Mouse (Mus musculus) embryo, embryonic 11.5 days (tissue): ENCODE data around the gene D7Ertd443e.

Source experiments
- DNase-seq: peaks from one replicate; pipeline ENCODE4 v3.0.0-alpha.2; 2012; ENCODE audit warnings: low read depth, low spot score

Gene D7Ertd443e

DNA sequence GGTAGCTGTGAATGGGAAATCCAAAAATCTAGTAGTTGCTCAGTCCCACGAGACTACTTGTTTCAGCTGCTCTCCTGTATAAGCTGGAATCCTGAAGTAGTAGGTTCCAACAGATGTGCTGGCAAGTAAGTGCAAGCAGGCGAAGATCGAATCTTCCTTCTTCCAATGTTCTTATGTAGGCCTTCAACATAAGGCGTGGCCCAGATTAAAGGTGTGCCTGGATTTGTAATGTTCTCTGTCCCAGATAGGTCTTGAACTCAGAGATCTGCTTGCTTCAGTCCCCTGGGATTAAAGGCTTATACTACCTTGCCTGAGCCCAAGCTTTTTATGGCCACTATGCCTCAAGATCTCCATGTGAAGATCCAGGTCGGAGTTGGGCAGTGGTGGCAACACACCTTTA is at the start of gene D7Ertd443e:
D7Ertd443e (minus strand) TSS at position 101 of the 400 bp plus-strand sequence.
- DNase-seq, result no peak

DNA sequence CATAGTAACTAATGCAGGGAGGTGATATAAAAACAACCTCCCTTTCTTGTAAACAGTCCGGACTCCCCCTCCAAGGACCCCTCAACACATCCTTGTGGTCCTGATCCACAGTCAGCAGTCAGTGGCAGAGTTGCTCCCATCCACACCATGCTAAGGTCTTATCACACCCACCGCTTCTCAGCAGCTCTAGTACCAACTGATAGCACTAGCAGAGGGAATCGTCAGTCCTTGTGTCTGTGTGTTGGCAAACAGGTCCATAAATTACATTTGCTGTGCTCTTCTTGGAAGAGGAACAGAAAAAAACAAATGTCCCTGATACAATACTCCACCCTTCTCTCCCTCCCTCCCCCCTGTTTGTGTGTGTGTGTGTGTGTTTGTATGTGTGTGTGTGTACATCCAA is 46.2 kb upstream of the D7Ertd443e start:
- DNase-seq, result no peak

DNA sequence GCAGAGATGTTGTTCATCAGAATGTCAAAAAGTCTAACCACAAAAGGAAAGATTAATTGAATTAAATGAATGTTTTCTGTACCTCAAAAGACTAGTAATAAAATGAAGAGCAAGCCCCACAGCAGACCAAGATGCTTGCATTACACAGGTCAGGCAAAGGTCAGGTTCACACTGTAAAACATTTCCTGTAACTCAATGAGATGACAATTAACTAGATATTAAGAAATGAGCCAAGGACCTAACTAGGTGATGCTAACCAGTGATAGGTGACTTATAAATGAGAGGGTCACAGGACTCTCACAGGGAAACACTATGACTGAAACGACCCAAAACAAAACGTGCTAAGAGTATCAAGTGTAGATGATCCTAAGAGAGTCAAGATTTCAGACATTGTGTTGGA is 43.2 kb upstream of the D7Ertd443e start:
- DNase-seq, result no peak

DNA sequence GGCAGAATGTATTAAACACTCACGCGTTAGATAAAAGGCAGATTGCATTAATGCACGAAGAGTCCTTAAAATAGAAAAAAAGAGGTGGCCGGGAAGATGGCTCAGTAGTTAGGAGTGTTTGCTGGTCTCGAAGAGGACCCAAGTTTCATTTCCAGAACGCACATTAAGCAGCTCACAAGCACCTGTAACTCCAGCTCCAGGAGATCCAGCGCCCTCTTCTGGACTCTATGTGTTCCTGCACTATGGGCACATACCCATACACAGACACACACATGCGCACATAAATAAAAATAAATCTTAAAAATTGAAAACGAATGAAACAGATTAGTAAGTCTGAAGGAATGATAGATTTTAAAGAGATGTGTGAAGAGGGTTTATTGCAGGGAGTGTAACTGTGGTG is 29.6 kb upstream of the D7Ertd443e start:
- no peak for DNase-seq

DNA sequence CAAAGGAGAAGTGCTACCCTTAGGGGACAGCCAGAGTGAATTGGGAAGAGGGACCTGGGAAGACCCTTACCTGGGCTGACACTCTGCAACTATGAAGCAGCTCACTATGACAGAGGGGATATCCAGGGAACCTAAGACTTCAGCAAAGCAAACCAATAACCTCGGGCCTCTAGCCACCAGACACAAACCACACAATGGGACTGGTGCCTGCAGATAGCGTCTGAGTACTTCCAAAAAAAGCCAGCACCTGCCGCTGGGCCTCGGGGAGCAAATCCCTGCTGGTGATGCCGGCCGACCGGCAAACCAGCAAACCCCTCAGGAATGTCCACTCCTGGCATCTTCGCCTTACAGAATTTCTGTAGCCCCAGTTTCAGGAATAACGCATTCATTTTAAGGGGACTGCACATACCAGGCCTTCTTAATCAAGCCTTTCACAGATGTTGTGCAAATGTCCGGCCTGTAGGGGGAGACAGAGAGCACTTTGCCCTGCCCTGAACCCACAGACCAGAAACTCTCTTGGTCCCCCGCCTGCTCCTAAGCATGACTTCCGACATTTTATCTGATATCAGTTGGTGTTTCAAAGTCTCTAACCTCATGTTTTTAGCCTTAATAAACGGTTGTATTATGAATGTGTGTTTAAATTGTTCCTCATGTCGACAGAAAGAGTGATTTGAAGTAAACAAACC is 28.7 kb upstream of the D7Ertd443e start:
- no peak for DNase-seq

DNA sequence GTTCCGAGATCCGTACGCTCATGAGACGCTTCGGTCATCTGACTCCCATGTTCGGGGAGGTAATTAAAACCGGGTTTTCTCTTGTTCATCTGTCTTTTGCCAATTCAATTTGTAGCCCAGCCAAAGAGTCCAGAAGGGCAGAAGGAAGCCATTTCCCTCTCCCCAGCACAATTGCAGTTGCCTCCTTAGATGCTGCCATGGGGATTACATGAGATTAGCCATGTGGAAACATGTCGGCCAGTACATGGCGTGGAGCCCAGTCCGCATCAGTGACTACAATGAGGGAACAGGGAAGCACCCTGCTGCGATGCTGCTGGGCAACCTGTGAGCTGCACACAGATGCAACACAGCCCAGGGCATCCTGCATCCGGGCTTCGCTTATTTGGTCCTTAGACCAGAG is 23.2 kb upstream of the D7Ertd443e start:
- DNase-seq, result no peak

DNA sequence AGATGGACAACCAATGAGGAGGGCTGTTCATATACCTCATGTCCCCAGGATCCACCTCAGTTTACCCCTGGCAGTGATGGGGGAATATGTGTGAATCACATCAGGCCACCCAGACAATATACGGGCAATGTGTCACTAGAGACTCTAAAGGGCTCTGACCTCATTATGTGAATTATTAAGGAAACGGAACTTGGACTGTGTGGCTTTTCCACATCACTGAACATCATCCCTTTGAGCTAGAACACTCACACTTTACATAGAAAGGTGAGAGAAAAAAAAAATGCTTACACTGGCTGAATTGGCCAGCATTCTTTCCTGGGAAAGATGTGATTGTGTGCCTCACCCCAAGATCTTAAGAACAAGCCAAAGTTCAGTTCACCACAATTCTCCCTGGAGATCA is 15.3 kb upstream of the D7Ertd443e start:
- no peak for DNase-seq

DNA sequence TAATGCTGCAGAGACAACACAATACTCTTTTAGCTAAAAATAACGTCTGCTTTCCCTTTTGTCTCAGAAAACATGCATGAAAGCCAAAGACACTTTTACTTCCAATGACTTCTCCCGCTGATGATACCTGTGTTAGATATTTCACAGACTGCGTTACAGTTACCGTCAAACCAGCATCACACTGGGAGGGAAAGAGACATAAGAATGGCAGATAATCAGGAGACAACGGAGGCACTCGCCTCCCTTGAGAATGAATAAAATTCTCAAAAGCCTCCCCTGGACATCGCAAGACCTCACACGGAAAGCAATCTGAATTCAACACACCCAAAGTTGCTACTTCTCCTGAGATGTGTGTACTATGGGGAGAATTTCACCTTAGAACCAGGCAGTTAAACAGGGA is 11.3 kb upstream of the D7Ertd443e start:
- no peak for DNase-seq

DNA sequence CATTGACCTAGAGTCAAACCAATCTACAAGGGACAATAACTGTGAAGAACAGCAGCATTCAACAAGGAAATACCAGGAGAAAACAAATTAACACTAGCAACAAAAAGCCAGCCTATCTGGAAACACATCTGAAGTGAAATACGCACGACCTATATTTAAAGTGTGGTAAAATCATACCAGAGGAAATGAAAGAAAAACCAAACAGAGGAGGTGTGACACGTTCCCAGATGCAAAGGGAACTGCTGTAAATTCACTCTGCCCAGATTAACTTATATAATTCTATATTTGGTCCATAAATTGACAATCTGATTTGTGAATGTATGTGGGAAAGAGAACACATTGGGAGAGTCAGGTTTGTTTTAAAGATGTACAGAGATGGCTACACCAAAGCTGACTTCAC is 2.7 kb downstream of the D7Ertd443e start:
- no peak for DNase-seq

DNA sequence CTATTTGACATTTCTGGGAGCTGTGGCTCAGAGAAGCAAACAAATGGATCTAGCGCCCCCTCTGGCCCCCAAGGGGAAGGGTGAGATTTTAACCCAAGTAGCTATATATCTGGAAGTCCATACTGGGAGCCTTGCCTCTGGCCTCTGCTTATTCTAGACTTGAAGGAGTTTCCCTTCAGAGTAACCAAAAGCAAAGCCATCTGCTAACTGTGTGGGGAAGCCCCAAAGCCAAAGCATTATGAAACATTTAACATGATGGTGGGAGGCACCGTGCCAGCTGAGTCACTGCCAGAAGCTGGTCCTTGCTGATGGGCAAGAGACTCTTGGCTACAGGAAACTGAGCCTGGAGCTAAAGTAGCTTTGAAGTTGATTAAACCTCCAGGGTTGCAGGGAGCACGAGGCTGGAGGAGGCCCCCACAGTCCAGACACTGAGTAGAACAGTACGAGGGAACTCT is 4.0 kb downstream of the D7Ertd443e start:
- no peak for DNase-seq

DNA sequence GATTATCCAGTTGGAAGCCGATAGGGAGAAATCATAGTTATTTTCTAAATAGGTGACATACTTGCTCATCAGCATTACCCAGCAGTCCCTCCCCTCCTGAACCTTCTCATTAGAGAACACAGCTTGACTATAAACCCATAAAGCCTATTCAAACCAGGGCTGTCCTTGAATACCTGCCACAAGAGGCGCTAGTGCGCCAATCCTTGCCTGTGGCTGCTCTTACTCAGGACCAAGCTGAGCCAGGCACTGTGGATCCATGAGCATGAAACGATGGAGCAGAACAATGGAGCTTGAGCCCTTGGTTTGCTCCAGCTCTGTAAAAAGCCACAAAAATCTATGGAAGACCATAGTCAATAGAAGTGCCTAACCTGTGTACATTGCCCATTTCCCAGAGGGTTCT is 7.2 kb downstream of the D7Ertd443e start:
- DNase-seq, result peak; percentile 45

DNA sequence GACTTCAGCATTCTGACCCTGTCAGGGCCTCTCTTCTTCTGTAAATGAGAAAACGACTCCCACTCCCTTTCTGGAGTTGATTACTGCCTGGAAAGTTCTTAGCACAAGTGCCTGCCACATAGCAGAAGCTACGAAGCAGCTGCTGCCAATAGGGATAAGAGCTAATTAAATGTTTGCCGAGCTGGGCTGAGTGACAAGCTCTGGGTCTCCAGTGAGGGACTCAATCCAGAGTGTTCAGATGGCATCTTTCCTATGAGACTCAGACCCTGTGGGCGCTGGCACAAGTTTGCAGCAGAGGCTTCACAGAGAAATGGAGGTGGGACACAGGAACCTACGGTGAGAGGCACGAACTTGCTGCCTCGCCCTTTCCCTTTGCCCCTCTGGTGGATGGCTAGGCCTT is 8.7 kb downstream of the D7Ertd443e start:
- DNase-seq, result no peak

DNA sequence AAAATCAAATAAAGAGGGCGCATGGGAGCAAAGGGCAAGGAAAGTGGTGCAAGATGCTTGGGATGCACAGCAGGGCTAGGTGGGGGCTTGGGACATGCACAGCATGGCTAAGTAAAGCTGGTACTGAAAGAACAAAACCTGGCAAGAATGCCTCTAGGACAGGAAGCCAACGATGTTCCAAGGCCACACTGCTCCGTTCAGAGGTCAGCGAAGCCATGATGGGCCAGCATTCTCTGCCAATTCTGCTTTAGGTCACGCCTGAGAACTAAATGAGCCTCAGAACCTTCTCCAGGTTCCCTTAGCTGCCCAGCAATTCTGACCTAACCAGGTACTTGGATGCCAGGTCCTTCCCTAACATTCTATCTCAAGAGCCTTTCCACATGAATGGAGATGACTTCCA is 13.2 kb downstream of the D7Ertd443e start:
- no peak for DNase-seq

DNA sequence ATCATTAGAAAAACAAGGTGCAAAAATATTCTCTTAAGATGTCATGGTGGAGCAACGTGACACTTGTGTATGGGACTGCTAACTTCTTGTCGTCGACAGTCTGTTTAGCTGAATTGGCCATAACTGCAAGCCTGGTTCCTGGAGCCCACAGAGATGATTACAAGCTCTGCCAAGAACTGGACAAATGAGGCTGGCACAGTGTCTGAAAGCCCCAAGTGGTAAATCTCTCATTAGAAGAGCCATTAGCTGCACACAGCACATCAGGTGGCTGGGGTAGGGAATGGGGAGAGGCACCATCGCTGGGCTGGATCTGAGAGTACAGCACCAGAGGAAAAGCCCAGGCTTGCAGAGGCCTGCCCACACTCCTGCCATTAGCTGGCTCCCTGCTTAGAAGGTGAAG is 16.2 kb downstream of the D7Ertd443e start:
- DNase-seq, result no peak

DNA sequence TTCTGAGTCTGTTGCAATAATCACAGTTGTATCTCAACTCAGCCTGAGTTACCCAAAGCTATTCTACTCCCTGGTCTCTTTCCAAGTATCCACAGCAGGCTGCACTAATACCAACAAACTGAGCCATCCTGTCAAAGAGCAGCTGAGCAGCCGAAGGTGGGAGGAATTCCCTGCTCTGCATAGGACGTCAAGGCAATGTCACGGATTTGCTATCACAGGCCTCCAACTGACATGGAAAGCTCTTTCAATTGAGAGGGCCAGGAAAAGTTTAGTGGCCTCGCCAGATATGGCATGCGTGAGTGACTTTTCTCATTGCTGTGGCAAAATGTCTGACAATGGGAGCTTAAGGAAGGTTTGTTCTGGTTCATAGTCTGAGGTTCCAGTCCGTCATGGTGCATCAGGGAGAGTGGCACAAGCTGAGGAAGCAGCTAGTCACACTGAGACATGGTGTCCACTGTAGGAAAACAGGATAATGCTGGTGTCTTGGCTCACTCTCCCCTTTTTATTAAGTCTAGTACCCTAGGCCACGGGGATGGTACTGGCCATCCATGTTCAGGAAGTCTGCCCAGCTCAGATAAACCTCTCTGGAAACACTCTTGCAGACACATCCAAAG is 23.1 kb downstream of the D7Ertd443e start:
- no peak for DNase-seq

DNA sequence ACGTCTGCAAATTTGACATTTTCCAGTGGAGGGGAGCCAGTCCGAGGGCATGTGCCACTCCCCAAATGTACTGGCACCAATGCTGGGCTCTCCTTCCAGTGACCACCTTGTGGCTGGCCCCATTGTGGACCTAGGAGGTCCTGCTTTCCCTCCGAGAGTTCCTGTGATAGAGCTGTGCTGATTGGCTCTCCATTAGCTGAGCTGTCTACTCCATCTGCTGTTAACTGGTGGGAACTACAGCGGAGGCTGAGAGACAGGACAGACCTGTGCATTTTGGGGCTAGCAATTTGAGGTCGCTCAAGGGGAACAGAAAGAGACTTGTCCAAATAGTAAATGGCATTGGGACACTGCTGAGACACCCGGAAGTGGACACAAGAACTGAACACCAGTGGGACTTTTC is 36.6 kb downstream of the D7Ertd443e start:
- peak; percentile 31 for DNase-seq

DNA sequence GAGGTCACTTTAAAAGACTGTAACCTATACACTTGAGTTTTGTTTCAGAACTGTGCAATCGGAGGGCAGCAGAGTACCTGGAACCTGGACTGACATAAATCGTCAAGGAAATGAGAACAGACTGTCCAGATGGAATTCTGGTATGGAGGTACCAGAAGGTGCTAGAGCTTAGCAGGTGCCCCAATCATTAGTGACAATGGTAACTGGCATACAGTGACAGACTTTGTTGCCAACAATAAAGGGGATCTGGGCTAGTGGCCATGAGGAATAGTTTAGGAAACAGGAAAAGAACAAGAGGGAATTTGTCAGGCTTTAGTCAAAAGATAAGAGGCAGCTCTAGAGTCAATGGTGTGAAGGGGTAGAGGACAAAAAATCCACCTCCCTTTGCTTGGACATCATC is 43.3 kb downstream of the D7Ertd443e start:
- no peak for DNase-seq

DNA sequence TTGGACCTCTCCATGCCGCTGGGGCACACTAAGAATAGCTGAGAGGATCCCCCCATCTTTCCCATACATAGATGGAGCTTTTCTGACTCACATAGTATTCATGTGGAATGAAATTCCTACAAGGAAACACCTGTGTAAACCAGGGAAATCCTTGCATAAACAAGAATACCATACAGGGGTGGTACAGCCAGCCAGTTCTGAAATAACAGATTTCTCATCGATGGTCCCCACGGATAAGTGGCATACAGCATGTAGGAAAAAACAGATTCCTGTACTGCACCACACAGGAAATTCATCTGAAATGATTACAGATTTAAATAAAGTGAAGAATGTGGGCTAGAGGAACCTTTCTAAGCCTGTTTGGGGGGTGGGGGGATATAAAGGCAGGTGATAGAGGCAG is 49.5 kb downstream of the D7Ertd443e start:
- no peak for DNase-seq

DNA sequence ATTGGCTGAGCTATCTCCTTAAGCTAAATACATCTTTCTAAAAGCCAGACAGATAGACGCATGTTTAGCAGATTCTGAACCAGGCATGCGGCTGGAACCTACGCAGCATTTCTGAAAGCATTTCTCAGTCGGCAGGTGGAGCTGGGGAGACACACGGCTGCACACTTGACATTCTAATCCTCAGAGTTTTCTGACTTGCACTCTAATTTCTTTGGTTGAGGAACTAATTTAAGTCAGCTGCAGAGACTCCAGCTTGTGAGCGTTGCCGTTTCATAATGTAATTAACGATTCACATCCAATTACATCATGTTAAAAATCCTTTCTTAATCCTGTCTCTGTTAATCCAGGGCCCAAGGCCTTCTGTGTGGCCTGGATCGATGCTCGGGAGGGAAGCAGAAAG is 64.5 kb downstream of the D7Ertd443e start:
- no peak for DNase-seq

DNA sequence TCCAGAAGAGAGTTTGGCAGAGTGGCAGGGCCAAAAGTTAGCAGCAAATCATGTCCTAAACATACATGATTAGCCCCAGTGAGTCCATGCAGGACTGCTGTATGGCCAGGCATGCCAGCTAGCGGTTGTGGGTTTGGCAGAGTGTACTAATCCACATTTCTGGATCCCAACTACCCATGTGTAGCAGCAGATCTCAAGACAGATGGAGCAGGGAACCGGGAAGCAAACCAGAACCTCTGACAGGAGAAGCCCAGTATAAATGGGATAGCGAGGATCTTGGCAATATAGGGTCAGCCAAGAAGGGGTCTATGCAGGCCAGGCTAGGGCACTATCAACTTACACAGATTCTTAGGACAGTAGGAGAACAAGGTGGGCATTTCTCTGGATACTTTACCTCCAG is 83.4 kb downstream of the D7Ertd443e start:
- no peak for DNase-seq

DNA sequence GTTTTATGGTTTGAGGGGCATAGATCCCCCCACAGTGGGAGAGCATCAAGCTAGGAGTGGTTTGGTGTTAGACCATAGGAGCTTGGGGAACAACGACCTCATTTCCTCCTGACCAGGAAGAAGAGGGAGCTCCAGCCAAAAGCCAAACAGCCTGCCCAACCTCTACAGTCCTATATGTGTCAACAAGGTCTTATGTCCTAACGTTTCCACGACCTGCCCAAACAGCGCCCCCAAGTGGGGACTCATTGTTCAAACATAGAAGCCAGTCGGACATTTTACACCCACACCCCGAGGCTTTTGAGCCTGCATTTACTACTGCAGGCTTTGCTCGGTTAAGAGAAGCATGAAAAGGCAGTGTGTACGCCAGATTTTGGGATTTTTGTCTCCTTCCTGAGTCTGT is 84.2 kb downstream of the D7Ertd443e start:
- peak; percentile 13 for DNase-seq

DNA sequence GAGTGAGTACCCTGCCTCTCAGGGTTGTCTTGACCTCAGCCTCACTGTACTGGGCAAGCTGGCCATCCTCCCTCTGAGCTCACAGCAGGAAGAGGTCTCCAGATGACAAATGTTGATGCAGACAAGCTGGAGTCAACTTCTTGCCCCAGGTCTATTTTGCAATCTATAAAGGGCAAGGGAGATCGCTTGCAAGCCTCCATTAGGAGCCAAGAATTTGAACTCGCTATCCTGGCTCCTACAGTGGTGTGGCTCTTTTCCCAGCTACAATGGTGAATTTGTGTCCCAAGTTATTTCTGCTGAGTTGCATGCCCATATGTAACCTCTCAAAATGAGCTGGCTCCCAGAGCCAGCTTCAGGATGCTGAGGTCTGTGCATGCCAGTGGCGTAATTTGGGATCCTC is 92.7 kb downstream of the D7Ertd443e start:
- DNase-seq, result no peak

DNA sequence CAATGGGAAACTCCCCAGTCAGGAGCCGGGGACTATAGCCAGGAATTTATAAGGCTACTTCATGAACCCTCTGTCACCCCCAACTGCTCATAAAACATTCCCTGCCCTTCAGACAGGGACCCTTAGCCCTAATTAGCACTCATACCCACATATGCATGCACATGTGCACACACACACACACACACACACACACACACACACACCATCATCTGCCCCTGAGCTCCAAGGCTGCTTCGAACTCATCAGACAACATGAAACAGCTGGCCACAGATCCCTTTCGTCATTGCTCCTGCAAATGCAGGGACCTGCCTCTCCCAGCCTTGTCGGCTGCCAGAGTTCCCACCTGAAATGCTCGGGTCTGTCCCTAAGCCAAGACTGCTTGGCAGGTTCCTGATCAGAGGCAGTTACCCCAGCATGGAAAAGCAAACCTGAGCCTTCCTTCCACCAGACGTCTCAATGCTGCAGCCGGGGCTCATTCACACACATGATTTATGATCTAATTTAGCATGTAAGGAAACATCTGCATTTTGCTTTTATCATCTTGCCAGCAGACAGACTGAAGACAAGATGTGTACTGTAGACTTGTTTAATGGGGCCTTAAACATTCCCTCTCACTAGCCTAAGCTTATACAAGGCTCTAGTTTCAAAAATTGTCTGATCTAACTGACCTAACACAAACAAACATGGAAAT is 95.7 kb downstream of the D7Ertd443e start:
- peak; percentile 16 for DNase-seq
